Mouse (Mus musculus) heart, embryonic 13.5 days (tissue): ENCODE results near the gene Shank1. TPM values are rescaled to one million over a fixed set of nuclear protein-coding genes. Genes with fewer than 3 reads are reported as not detected.

Experiments used
- ATAC-seq: fragments of 200-750 bp; cut with Nextera tagmentation; 2 replicates; pipeline ENCODE4 v1.8.0; 2017; ENCODE audit warnings: moderate TSS enrichment; ENCODE audit not compliant: insufficient number of reproducible peaks, low FRiP score, low TSS enrichment; ENCODE audit errors: extremely low read depth
- H3K27ac ChIP-seq: fragments of 300-500 bp; sonication (generic); replicated peaks from 2 replicates; pipeline ENCODE4 v1.5.1; 2015; ENCODE audit warnings: moderate library complexity, mild to moderate bottlenecking, inconsistent platforms
- H3K27me3 ChIP-seq: fragments of 300-500 bp; sonication (generic); replicated peaks from 2 replicates; pipeline ENCODE4 v1.6.1; 2015; ENCODE audit warnings: mild to moderate bottlenecking, inconsistent platforms
- H3K36me3 ChIP-seq: fragments of 300-500 bp; sonication (generic); 2 replicates; pipeline ENCODE4 v1.6.1; 2015; ENCODE audit warnings: mild to moderate bottlenecking, inconsistent platforms
- H3K4me1 ChIP-seq: fragments of 300-500 bp; sonication (generic); 2 replicates; pipeline ENCODE4 v1.6.1; 2015; ENCODE audit warnings: inconsistent platforms
- H3K4me2 ChIP-seq: fragments of 300-500 bp; sonication (generic); 2 replicates; pipeline ENCODE4 v1.6.1; 2015; ENCODE audit warnings: inconsistent platforms, mild to moderate bottlenecking, moderate library complexity
- H3K4me3 ChIP-seq: fragments of 300-500 bp; sonication (generic); 2 replicates; pipeline ENCODE4 v1.5.1; 2015; ENCODE audit warnings: moderate library complexity, mild to moderate bottlenecking, inconsistent platforms
- H3K9ac ChIP-seq: fragments of 300-500 bp; sonication (generic); 2 replicates; pipeline ENCODE4 v1.6.1; 2015; ENCODE audit warnings: inconsistent platforms, mild to moderate bottlenecking, moderate library complexity
- H3K9me3 ChIP-seq: fragments of 300-500 bp; sonication (generic); 2 replicates; pipeline ENCODE4 v1.6.1; 2016; ENCODE audit warnings: inconsistent platforms
- WGBS: fragments of 180-500 bp; shearing (Covaris S2); methylation state at CpG from one replicate; pipeline ENCODE4 v1.1.7; 2015; ENCODE audit warnings: mixed read lengths; 5-methylcytosine and 5-hydroxymethylcytosine counted together
- polyA plus RNA-seq: library from polyadenylated mRNA; unstranded; fragments of >200 nt; fragmentation: Nextera tagmentation; extraction: Ambion mirVana; gene quantifications from 2 replicates; pipeline ENCODE4 v1.2.1, GENCODE M21; 2015

Shank1 gene
- polyA plus RNA-seq: 0.62 and 0.80 TPM in 2 replicates

DNA sequence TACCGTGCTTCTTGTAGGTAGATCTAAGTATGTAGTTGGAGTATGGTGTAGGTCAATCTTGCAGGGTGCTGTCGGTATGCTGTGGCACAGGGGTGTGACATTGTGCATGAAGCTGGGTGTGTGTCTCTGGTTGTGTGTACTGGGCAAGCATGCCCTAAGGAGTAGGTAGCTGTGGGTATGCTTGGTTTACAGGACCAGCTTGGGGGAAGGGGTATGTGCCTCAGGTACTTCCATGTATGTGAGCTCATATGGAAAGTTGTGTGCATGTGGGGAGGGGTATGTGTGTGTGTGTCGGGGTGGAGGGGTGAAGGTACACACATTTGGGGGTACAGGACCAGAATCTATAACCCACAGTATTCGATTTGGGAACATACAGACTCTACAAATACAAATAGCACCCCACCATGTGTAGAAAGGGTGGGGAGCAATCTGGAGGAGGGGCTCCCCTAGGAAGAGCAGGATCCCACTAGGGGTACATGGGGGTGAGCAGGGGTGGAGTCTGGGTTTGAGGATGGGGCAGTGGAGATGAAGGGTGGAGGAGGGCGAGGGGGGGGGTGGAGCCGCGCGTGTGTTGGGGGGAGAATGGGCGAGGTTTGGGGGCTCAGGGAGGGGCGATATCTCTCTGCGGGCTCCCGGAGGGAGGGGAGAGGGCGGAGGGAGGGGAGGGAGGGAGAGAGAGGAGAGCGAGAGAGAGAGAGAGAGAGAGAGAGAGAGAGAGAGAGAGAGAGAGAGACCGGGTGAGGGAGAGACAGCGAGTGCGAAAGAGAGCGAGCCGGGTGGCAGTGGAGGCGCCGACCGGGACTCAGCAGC lies at the start of gene Shank1:
Gene Shank1, plus strand, starts transcription at position 779 of the 810 bp plus-strand sequence.
- peak within 1 kb of the TSS; percentile 79 for H3K9ac ChIP-seq
- WGBS: 14% methylated on average over 17 of the region's 22 CpGs

GRCm38 (mm10) chr7:44260410-44260809 lies 49.6 kb upstream of the Shank1 start:
- no peak overlapping the region for H3K27ac ChIP-seq
- H3K9ac ChIP-seq: no peak overlapping the region
- ATAC-seq: no peak
- peaks cover 45% of the 10 kb centered on the region for H3K27me3 ChIP-seq
- 71% methylated on average over 6 of the region's 6 CpGs for WGBS
- H3K4me1 ChIP-seq: no peaks in the 10 kb centered on the region
- no peak overlapping the region for H3K4me3 ChIP-seq
- no peaks in the 10 kb centered on the region for H3K9me3 ChIP-seq
- H3K4me2 ChIP-seq: no peak overlapping the region
- H3K36me3 ChIP-seq: peaks cover 3% of the 10 kb centered on the region; the same call in 1 of the 2 replicates

More for the DNA sequence above, at the start of gene Shank1:
- Histone ChIP-seq H3K4me3 (peak within 1 kb of the TSS; percentile 55), H3K27me3 (peaks cover 86% of the 10 kb centered on the region), H3K4me1 (peaks cover 22% of the 10 kb centered on the region), H3K9me3 (no peaks in the 10 kb centered on the region), H3K4me2 (peak within 1 kb of the TSS; percentile 90), H3K36me3 (no peaks in the 10 kb centered on the region), H3K27ac (no peak within 1 kb of the TSS)
- no peak for ATAC-seq

GRCm38 (mm10) chr7:44261147-44261546 lies 48.9 kb upstream of the Shank1 start, which contains the start of gene Gm15517:
Gene Gm15517 (plus strand): TSS chr7:44261447.
- Histone ChIP-seq H3K27ac (no peak within 1 kb of the TSS), H3K36me3 (peaks cover 3% of the 10 kb centered on the region; the same call in 1 of the 2 replicates)
- WGBS: 51% methylated on average over 5 of the region's 5 CpGs

DNA sequence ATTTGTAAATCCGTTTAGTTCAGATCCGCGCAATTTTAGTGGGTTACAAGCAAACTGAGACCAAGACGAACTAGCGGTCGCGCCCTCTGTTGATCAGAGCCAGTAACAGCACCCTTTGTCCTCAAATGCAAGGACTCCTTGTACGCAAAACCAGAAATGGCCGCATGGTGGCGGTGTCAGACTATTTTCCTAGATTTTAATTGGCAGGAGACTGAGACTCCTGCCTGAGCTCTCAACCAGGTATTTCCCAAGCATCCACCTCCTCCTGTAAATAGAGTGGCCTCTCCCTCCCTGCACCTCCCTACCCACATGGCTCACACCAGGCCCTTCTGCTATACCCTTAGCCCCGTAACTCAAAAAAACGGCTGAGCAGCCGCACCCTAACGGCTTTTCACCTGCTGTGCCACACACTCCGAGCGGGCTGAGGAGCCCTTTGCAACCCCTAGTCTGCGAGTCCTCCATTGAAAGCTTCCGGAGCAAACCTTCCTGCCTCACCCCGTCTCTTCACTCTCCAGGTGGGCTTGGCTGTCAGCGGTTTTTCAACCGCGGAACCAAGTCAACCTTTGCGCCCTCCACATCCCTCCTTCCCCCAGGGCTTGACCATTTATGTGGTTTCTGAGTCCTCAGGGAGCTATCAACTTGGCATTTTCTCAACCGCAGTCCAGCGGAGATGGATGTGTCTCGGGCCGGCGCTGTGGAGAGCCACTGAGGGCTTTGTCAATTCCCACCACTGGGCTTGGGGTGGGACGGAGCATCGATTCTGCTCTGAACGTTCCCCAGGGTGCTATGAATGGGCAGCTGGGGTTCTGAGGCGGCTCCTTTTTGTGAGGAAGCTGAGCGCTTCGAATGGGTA lies 47.0 kb upstream of the Shank1 start:
- Histone ChIP-seq H3K27me3 (peaks cover 65% of the 10 kb centered on the region), H3K9ac (no peak overlapping the region; the same call in 1 of the 2 replicates)
- 4% methylated on average over 34 of the region's 34 CpGs for WGBS

More at GRCm38 (mm10) chr7:44261147-44261546, 48.9 kb upstream of the Shank1 start, which contains the start of gene Gm15517:
- Histone ChIP-seq H3K4me2 (no peak within 1 kb of the TSS), H3K9ac (no peak within 1 kb of the TSS), H3K4me3 (no peak within 1 kb of the TSS), H3K27me3 (peaks cover 50% of the 10 kb centered on the region), H3K4me1 (no peaks in the 10 kb centered on the region), H3K9me3 (no peaks in the 10 kb centered on the region)
- ATAC-seq: no peak

GRCm38 (mm10) chr7:44268117-44268516 lies 41.9 kb upstream of the Shank1 start:
- Histone ChIP-seq H3K9me3 (no peaks in the 10 kb centered on the region), H3K4me1 (no peaks in the 10 kb centered on the region), H3K4me3 (no peak overlapping the region), H3K36me3 (no peaks in the 10 kb centered on the region), H3K4me2 (no peak overlapping the region), H3K27ac (no peak overlapping the region), H3K27me3 (peaks cover 61% of the 10 kb centered on the region), H3K9ac (no peak overlapping the region)
- no peak for ATAC-seq
- 68% methylated on average over 11 of the region's 11 CpGs for WGBS

More for the DNA sequence above, 47.0 kb upstream of the Shank1 start:
- H3K36me3 ChIP-seq: no peaks in the 10 kb centered on the region
- no peaks in the 10 kb centered on the region for H3K9me3 ChIP-seq
- ATAC-seq: no peak
- no peak overlapping the region for H3K27ac ChIP-seq
- H3K4me2 ChIP-seq: peak overlapping the region; percentile 51
- peak overlapping the region; percentile 13; the same call in 1 of the 2 replicates for H3K4me3 ChIP-seq
- no peaks in the 10 kb centered on the region for H3K4me1 ChIP-seq

DNA sequence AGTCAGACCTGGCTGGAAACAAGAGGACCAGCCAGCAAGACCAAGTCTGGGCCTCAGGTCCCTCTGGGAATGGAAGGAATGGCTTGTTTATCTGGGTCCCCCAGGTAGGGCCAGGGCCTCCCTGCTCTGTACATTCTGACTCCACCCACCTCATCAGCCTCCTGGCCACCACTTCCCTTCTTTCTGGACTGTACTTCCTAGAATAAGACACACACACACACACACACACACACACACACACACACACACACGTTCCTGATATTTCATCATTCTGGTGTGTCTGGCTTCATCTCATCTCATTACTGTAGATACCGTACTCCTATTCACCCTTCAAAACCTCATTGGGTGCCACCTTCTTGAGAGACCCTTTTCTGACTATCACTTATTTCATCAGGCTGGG lies 40.7 kb upstream of the Shank1 start:
- H3K4me2 ChIP-seq: no peak overlapping the region
- H3K36me3 ChIP-seq: no peaks in the 10 kb centered on the region
- ATAC-seq: no peak
- H3K4me1 ChIP-seq: no peaks in the 10 kb centered on the region
- no peaks in the 10 kb centered on the region for H3K9me3 ChIP-seq
- H3K4me3 ChIP-seq: no peak overlapping the region
- 77% methylated on average over 2 of the region's 2 CpGs for WGBS
- no peak overlapping the region for H3K27ac ChIP-seq
- H3K27me3 ChIP-seq: peaks cover 61% of the 10 kb centered on the region
- no peak overlapping the region for H3K9ac ChIP-seq

DNA sequence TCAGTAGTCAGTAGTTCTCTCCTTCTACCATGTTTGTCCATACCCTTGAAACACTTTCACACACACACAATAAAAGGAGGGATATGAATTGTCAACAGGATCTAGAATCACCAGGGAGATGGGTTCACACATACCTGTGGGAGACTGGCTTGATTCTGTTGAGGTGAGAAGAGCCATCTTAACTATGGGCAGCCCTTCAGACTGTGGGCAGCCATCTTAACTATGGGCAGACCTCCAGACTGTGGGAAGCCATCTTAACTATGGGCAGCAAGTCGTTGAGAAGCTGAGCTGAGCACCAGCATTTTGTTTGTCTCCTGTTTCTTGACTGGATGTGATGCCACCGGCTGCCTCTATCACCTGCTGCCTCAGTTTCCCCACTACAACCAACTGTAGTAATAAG lies 38.7 kb upstream of the Shank1 start:
- H3K36me3 ChIP-seq: no peaks in the 10 kb centered on the region
- H3K4me1 ChIP-seq: no peaks in the 10 kb centered on the region
- no peak for ATAC-seq
- 65% methylated on average over 2 of the region's 2 CpGs for WGBS
- H3K9me3 ChIP-seq: no peaks in the 10 kb centered on the region
- H3K27ac ChIP-seq: no peak overlapping the region
- no peak overlapping the region for H3K4me3 ChIP-seq
- H3K27me3 ChIP-seq: peaks cover 66% of the 10 kb centered on the region
- H3K4me2 ChIP-seq: no peak overlapping the region
- no peak overlapping the region for H3K9ac ChIP-seq

- Histone ChIP-seq H3K9ac (no peak overlapping the region), H3K4me3 (no peak overlapping the region), H3K4me2 (no peak overlapping the region), H3K36me3 (no peaks in the 10 kb centered on the region), H3K27ac (no peak overlapping the region), H3K4me1 (no peaks in the 10 kb centered on the region), H3K27me3 (peaks cover 55% of the 10 kb centered on the region), H3K9me3 (no peaks in the 10 kb centered on the region)
- no peak for ATAC-seq
- WGBS: 78% methylated on average over 7 of the region's 7 CpGs
Observed at GRCm38 (mm10) chr7:44272546-44272945, 37.5 kb upstream of the Shank1 start.

- H3K4me3 ChIP-seq: no peak overlapping the region
- no peaks in the 10 kb centered on the region for H3K9me3 ChIP-seq
- no peak overlapping the region for H3K27ac ChIP-seq
- H3K9ac ChIP-seq: no peak overlapping the region
- H3K4me2 ChIP-seq: no peak overlapping the region
- peaks cover 51% of the 10 kb centered on the region for H3K27me3 ChIP-seq
- no peaks in the 10 kb centered on the region for H3K36me3 ChIP-seq
- H3K4me1 ChIP-seq: no peaks in the 10 kb centered on the region
- WGBS: 68% methylated on average over 7 of the region's 7 CpGs
- no peak for ATAC-seq
Observed at GRCm38 (mm10) chr7:44273446-44273845, 36.6 kb upstream of the Shank1 start.

DNA sequence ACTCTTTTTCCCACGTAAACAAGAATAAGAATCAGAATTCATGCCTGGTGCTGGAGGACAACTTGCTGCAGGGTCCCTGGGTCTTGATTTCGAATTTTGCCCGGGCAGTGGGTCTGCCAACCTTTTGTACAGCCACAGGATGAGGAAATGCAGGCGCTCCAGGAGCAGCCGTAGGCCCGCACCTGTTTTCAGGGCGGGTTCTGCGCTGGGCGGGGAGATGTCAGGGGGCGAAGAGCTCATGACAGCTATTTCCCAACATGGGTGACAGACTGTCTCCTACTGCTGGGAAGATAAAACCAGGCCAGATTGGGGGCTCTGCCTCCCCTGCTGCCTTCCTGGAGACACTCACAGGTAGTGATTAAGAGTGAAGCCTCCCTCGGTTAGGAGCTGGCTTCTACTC lies 36.0 kb upstream of the Shank1 start:
- no peak overlapping the region for H3K4me2 ChIP-seq
- H3K27ac ChIP-seq: no peak overlapping the region
- H3K27me3 ChIP-seq: peaks cover 47% of the 10 kb centered on the region
- no peaks in the 10 kb centered on the region for H3K9me3 ChIP-seq
- ATAC-seq: no peak
- WGBS: 23% methylated on average over 11 of the region's 11 CpGs
- H3K36me3 ChIP-seq: no peaks in the 10 kb centered on the region
- no peak overlapping the region for H3K4me3 ChIP-seq
- no peaks in the 10 kb centered on the region for H3K4me1 ChIP-seq
- no peak overlapping the region for H3K9ac ChIP-seq

DNA sequence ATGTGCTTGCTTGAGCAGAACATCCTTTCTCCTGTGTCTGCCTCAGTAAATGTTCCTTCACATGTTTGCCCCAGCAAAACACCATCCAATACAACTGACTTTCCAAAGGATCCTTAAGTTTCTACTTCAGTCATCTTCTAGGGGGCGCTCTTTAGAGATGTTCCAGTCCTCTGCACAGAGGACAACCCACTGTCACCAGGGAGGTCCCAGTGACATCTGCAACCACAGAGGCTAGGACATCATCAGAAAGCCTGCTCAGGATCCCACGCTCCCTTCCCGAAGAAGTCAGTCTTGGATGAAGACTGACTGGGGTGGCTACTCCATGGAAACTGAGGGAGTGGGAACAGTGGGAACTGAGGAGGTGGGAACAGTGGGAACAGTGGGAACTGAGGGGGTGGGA lies 34.5 kb upstream of the Shank1 start:
- H3K4me3 ChIP-seq: no peak overlapping the region
- ATAC-seq: no peak
- H3K36me3 ChIP-seq: no peaks in the 10 kb centered on the region
- H3K9ac ChIP-seq: no peak overlapping the region
- no peaks in the 10 kb centered on the region for H3K4me1 ChIP-seq
- no peaks in the 10 kb centered on the region for H3K9me3 ChIP-seq
- 60% methylated on average over 3 of the region's 3 CpGs for WGBS
- H3K27ac ChIP-seq: no peak overlapping the region
- no peak overlapping the region for H3K4me2 ChIP-seq
- H3K27me3 ChIP-seq: peaks cover 51% of the 10 kb centered on the region
